Mouse (Mus musculus) activated CD4-positive, CD25-positive, alpha-beta regulatory T cell, adult 4 months (primary cell): ENCODE results near the gene Col24a1. TPM values are rescaled to one million over a fixed set of nuclear protein-coding genes. Genes with fewer than 3 reads are reported as not detected.

Source experiments
- ATAC-seq: one replicate; pipeline ENCODE4 v1.8.0; 2017
- polyA plus RNA-seq, 2 experiments: library from polyadenylated mRNA; unstranded; fragments of 100-300 nt; shearing (Covaris generic); gene quantifications; one replicate each; pipeline ENCODE4 v1.2.1; 2017

Col24a1 gene
- not detected for polyA plus RNA-seq

GRCm38 (mm10) chr3:145292337-145293134 is at the start of gene Col24a1:
TSS of gene Col24a1 (plus strand) at chr3:145292472.
- no peak for ATAC-seq

GRCm38 (mm10) chr3:145248040-145248439 is 44.2 kb upstream of the Col24a1 start:
- ATAC-seq: no peak

GRCm38 (mm10) chr3:145253066-145253465 is 39.2 kb upstream of the Col24a1 start:
- no peak for ATAC-seq

- no peak for ATAC-seq
These were observed 37.4 kb upstream of the Col24a1 start for GRCm38 (mm10) chr3:145254764-145255396.

GRCm38 (mm10) chr3:145256647-145257046 is 35.6 kb upstream of the Col24a1 start:
- ATAC-seq: no peak

- no peak for ATAC-seq
These were observed 32.6 kb upstream of the Col24a1 start for GRCm38 (mm10) chr3:145259678-145260077.

GRCm38 (mm10) chr3:145263131-145263530 is 29.1 kb upstream of the Col24a1 start:
- no peak for ATAC-seq

GRCm38 (mm10) chr3:145268066-145268465 is 24.2 kb upstream of the Col24a1 start:
- ATAC-seq: no peak

- no peak for ATAC-seq
These were observed 18.1 kb upstream of the Col24a1 start for GRCm38 (mm10) chr3:145274191-145274590.

- no peak for ATAC-seq
These were observed 935 bp downstream of the Col24a1 start for GRCm38 (mm10) chr3:145293207-145293606.

- ATAC-seq: no peak
These were observed 1.5 kb downstream of the Col24a1 start for GRCm38 (mm10) chr3:145293623-145294307.

- ATAC-seq: no peak
These were observed 7.8 kb downstream of the Col24a1 start for GRCm38 (mm10) chr3:145299980-145300591.

GRCm38 (mm10) chr3:145305311-145305710 is 13.0 kb downstream of the Col24a1 start:
- ATAC-seq: no peak

GRCm38 (mm10) chr3:145307209-145307608 is 14.9 kb downstream of the Col24a1 start:
- no peak for ATAC-seq

- no peak for ATAC-seq
These were observed 28.5 kb downstream of the Col24a1 start for GRCm38 (mm10) chr3:145320587-145321274.

GRCm38 (mm10) chr3:145325402-145325801 is 33.1 kb downstream of the Col24a1 start:
- ATAC-seq: no peak

- ATAC-seq: no peak
These were observed 39.4 kb downstream of the Col24a1 start for GRCm38 (mm10) chr3:145331642-145332041.

- no peak for ATAC-seq
These were observed 41.8 kb downstream of the Col24a1 start for GRCm38 (mm10) chr3:145334046-145334445.

- no peak for ATAC-seq
These were observed 44.9 kb downstream of the Col24a1 start for GRCm38 (mm10) chr3:145337161-145337560.

- ATAC-seq: no peak
These were observed 47.7 kb downstream of the Col24a1 start for GRCm38 (mm10) chr3:145339851-145340499.

GRCm38 (mm10) chr3:145348690-145349089 is 56.4 kb downstream of the Col24a1 start:
- ATAC-seq: no peak

GRCm38 (mm10) chr3:145353951-145354350 is 61.7 kb downstream of the Col24a1 start:
- ATAC-seq: no peak
